Mouse (Mus musculus) cerebellum, adult 9-11 months (tissue): ENCODE results near the gene Gm10722.
"Not testable (repeated sequence)": the region's sequence is repeated elsewhere in the genome, so short reads cannot be mapped to it uniquely, and the experiment has no call there.

Experiments used
- DNase-seq: peaks from one replicate; pipeline ENCODE4 v3.0.0; 2022

Gene Gm10722

GRCm38 (mm10) chr9:3026136-3026535 is 25.4 kb downstream of the Gm10722 start:
- DNase-seq: not testable (repeated sequence)

- DNase-seq: not testable (repeated sequence)
These were observed 26.0 kb downstream of the Gm10722 start for GRCm38 (mm10) chr9:3026741-3027140.

- DNase-seq: not testable (repeated sequence)
These were observed 26.5 kb downstream of the Gm10722 start for GRCm38 (mm10) chr9:3027200-3027599.

GRCm38 (mm10) chr9:3029276-3030000 is 28.7 kb downstream of the Gm10722 start:
- DNase-seq: peak; percentile 17

- DNase-seq: not testable (repeated sequence)
These were observed 30.1 kb downstream of the Gm10722 start for GRCm38 (mm10) chr9:3030677-3031318.

- DNase-seq: not testable (repeated sequence)
These were observed 33.6 kb downstream of the Gm10722 start, which contains the start of gene Gm17535 for GRCm38 (mm10) chr9:3034299-3034698. Gene Gm17535 (plus strand): TSS chr9:3034599.

- not testable (repeated sequence) for DNase-seq
These were observed 35.9 kb downstream of the Gm10722 start, which contains the start of gene Gm10715 for GRCm38 (mm10) chr9:3036577-3036976. Gene Gm10715 (plus strand): TSS chr9:3036877.

GRCm38 (mm10) chr9:3038161-3038560 is 37.4 kb downstream of the Gm10722 start:
- DNase-seq: not testable (repeated sequence)
